Mouse (Mus musculus) kidney, postnatal 0 days (tissue): ENCODE measurements around the gene Arpc4. TPM values are rescaled to one million over a fixed set of nuclear protein-coding genes. Genes with fewer than 3 reads are reported as not detected.

ENCODE experiments used
- ATAC-seq: fragments of 200-750 bp; cut with Nextera tagmentation; replicated peaks from 2 replicates; pipeline ENCODE4 v1.8.0; 2017; ENCODE audit warnings: low read depth, moderate number of reproducible peaks, moderate TSS enrichment, moderate library complexity; ENCODE audit not compliant: low FRiP score
- DNase-seq: peaks from one replicate; pipeline ENCODE4 v3.0.0-alpha.2; 2016; ENCODE audit warnings: low spot score
- H3K27ac ChIP-seq: fragments of 300-500 bp; sonication (generic); 2 replicates; pipeline ENCODE4 v1.5.1; 2014; ENCODE audit warnings: mild to moderate bottlenecking
- H3K27me3 ChIP-seq: fragments of 300-500 bp; sonication (generic); 2 replicates; pipeline ENCODE4 v1.6.1; 2014; ENCODE audit warnings: low read length, mixed read lengths; ENCODE audit not compliant: insufficient read depth
- H3K36me3 ChIP-seq: fragments of 300-500 bp; sonication (generic); 2 replicates; pipeline ENCODE4 v1.6.1; 2014; ENCODE audit warnings: low read length, mixed read lengths; ENCODE audit not compliant: insufficient read depth
- H3K4me1 ChIP-seq: fragments of 300-500 bp; sonication (generic); replicated peaks from 2 replicates; pipeline ENCODE4 v1.6.1; 2014; ENCODE audit warnings: antibody characterized with exemption, low read length, mixed read lengths; ENCODE audit not compliant: insufficient read depth
- H3K4me2 ChIP-seq: fragments of 300-500 bp; sonication (generic); 2 replicates; pipeline ENCODE4 v1.6.1; 2014; ENCODE audit warnings: mild to moderate bottlenecking, low read length, moderate library complexity, mixed read lengths
- H3K4me3 ChIP-seq: fragments of 300-500 bp; sonication (generic); replicated peaks from 2 replicates; pipeline ENCODE4 v1.5.1; 2014; ENCODE audit warnings: low read depth, low read length
- H3K9ac ChIP-seq: fragments of 300-500 bp; sonication (generic); 2 replicates; pipeline ENCODE4 v1.6.1; 2014; ENCODE audit warnings: low read depth, low read length
- H3K9me3 ChIP-seq: fragments of 300-500 bp; sonication (generic); replicated peaks from 2 replicates; pipeline ENCODE4 v1.6.1; 2016; ENCODE audit warnings: low read length, inconsistent platforms, mixed read lengths
- CTCF ChIP-seq: IDR thresholded peaks from 2 replicates; pipeline ENCODE4 v1.5.1; 2016; ENCODE audit warnings: antibody characterized with exemption, low read depth, mild to moderate bottlenecking, moderate library complexity
- WGBS: fragments of 180-500 bp; shearing (Covaris S2); extraction: QIAGEN DNeasy Blood & Tissue Kit; methylation state at CpG from one replicate; pipeline ENCODE4 v1.1.7; 2014; 5-methylcytosine and 5-hydroxymethylcytosine counted together
- polyA plus RNA-seq: library from polyadenylated mRNA; unstranded; fragments of >200 nt; fragmentation: Nextera tagmentation; extraction: Ambion mirVana; gene quantifications from 2 replicates; pipeline ENCODE4 v1.2.1, GENCODE M21; 2015

Gene Arpc4
- polyA plus RNA-seq, 1 experiment from 2014 or later, result 375 TPM

DNA sequence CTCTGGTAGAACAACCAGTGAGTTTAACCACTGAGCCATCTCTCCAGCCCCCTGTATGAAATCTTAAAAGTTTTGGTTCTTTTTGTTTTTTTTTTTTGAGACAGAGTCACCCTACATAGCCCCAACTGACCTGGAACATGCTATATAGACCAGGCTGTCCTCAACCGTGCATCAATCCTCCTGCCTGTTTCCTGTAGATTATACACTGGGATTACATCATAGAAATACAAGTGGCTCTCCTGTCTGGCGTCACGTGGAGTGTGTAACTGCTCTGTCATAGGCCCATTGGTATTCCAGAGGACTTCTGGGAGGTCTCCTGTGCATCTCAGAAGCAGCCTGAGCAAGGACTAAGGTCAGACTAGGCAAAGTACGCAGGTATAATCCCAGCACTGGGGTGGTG lies 45.1 kb downstream of the Arpc4 start:
- no peak overlapping the region for H3K27ac ChIP-seq
- no peak overlapping the region for H3K9ac ChIP-seq
- ATAC-seq, result no peak
- peaks cover 3% of the 10 kb centered on the region for H3K4me1 ChIP-seq
- no peak overlapping the region for H3K4me2 ChIP-seq
- TF ChIP-seq CTCF, result no peak
- H3K4me3 ChIP-seq, result no peak overlapping the region
- WGBS, result 73% methylated on average over 4 of the region's 4 CpGs
- H3K27me3 ChIP-seq, result no peaks in the 10 kb centered on the region
- no peaks in the 10 kb centered on the region for H3K36me3 ChIP-seq
- H3K9me3 ChIP-seq, result no peaks in the 10 kb centered on the region
- DNase-seq, result no peak

DNA sequence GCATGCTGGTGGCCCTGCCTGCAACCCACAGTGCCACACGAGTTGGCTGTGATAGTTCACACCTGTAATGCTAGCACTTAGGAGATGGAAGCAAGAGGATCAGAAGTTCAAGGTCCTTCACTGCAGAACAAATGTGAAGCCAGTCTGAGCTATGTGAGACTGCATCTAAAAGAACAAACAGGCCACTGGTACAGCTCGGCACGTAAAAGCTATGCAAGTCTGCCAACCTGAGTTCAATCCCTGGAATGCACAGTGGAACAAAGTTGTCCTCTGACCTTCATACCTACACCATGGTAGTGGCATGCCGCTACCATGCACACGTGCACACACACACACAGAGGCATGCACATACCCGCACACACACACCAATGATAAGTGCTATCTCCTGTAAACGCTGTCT lies 46.3 kb downstream of the Arpc4 start:
- H3K27ac ChIP-seq, result no peak overlapping the region
- no peaks in the 10 kb centered on the region for H3K9me3 ChIP-seq
- H3K4me2 ChIP-seq, result no peak overlapping the region
- DNase-seq (no peak), ATAC-seq (no peak)
- WGBS, result 81% methylated on average over 7 of the region's 7 CpGs
- H3K4me1 ChIP-seq, result no peaks in the 10 kb centered on the region
- H3K36me3 ChIP-seq, result no peaks in the 10 kb centered on the region
- no peaks in the 10 kb centered on the region for H3K27me3 ChIP-seq
- no peak overlapping the region for H3K9ac ChIP-seq
- no peak for TF ChIP-seq CTCF
- H3K4me3 ChIP-seq, result no peak overlapping the region

GRCm38 (mm10) chr6:113426696-113427095 lies 48.8 kb downstream of the Arpc4 start:
- WGBS, result 92% methylated on average over 4 of the region's 4 CpGs
- Histone ChIP-seq H3K4me2 (no peak overlapping the region), H3K4me3 (no peak overlapping the region), H3K9me3 (no peaks in the 10 kb centered on the region), H3K36me3 (no peaks in the 10 kb centered on the region), H3K27me3 (no peaks in the 10 kb centered on the region), H3K27ac (no peak overlapping the region), H3K4me1 (no peaks in the 10 kb centered on the region), H3K9ac (no peak overlapping the region)
- ATAC-seq (no peak), DNase-seq (no peak)
- TF ChIP-seq CTCF, result no peak

DNA sequence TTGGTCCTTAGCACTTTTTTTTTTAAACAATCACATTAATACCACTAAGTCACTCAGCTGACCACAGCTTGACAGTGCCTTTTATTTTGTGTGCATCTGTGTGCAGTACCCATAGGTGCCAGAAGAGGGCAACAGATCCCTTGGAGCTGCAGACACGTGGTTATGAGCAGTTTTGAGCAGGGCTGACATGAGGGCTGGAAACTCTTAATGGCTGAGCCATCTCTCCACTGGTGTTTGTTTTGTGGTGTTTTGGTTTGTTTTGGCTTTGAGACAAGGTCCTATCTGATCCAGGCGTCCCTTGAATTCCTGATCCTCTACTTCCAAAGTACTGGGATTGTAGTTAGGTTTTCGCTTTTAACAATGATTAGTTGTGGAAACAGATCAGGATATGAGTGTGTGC lies 49.5 kb downstream of the Arpc4 start:
- Histone ChIP-seq H3K27me3 (no peaks in the 10 kb centered on the region), H3K9ac (no peak overlapping the region), H3K4me3 (no peak overlapping the region), H3K4me2 (no peak overlapping the region), H3K4me1 (no peaks in the 10 kb centered on the region), H3K36me3 (no peaks in the 10 kb centered on the region), H3K27ac (no peak overlapping the region), H3K9me3 (no peaks in the 10 kb centered on the region)
- peak; percentile 79 for TF ChIP-seq CTCF
- WGBS, result 56% methylated on average over 3 of the region's 3 CpGs
- peak; percentile 67 for DNase-seq
- ATAC-seq, result no peak

DNA sequence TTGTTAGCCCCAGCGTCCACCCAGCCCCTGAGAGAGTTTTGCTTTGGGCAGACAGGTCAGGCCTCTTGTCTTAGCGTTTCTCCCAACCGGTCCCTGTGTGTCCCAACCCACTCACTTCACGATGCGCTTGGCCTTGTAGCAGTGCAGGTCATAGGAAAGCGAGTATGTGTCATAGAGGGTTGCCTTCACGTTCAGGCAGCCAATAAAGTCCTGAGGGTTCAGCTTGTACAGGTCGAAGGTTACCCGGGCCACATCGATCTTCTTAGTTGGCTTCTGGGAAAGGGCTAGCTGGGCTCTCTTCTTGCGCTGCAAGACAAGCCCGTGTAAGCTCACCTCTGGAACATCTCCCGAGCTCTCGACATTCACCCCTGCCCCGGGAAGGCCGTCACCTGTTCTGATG lies 50.1 kb downstream of the Arpc4 start:
- DNase-seq (no peak), ATAC-seq (no peak)
- Histone ChIP-seq H3K4me1 (no peaks in the 10 kb centered on the region), H3K9ac (no peak overlapping the region), H3K4me3 (no peak overlapping the region), H3K4me2 (no peak overlapping the region), H3K27me3 (no peaks in the 10 kb centered on the region), H3K36me3 (no peaks in the 10 kb centered on the region), H3K9me3 (no peaks in the 10 kb centered on the region), H3K27ac (no peak overlapping the region)
- WGBS, result 86% methylated on average over 16 of the region's 16 CpGs
- no peak for TF ChIP-seq CTCF

DNA sequence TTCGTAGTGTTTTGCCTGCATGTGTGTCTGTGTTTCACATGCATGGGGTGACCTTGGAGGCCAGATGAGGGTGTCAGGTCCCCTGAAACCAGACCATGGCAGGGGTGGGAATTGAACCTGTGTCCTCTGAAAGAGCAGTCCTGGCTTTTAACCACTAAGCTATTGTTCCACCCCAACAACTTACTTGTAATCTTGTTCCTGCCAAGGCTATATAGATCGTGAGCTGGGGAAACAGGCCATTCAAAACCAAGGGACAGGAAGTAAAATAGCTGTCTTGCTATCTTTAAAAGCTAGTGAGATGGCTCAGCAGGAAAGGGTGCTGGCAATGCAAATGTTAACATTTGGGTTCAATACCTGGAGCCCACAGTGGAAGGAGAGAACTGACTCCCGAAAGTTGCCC lies 52.0 kb downstream of the Arpc4 start:
- Histone ChIP-seq H3K27ac (no peak overlapping the region), H3K4me3 (no peak overlapping the region), H3K27me3 (no peaks in the 10 kb centered on the region), H3K9ac (no peak overlapping the region), H3K4me1 (no peaks in the 10 kb centered on the region), H3K9me3 (no peaks in the 10 kb centered on the region), H3K36me3 (no peaks in the 10 kb centered on the region), H3K4me2 (no peak overlapping the region)
- no peak for TF ChIP-seq CTCF
- ATAC-seq (no peak), DNase-seq (no peak)
- 79% methylated on average over 3 of the region's 3 CpGs for WGBS

DNA sequence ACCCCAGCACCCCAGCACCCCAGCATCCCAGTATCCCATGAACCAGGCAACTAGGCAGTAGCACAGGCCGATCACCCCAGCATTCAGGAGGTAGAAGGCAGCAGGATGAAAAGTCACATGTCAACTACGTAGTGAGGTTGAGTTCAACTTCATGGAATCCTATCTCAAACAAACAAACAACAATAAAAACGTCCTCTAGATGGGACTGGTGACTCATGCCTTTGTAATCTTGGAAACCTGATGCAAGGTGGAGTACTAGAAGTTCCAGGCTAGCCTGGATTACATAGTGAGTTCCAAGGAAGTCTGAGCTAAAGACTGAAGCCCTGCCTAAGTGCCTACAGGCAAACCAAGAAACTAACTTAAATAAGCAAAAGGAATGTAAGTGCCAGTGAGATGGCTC lies 52.9 kb downstream of the Arpc4 start:
- H3K9me3 ChIP-seq, result no peaks in the 10 kb centered on the region
- H3K27me3 ChIP-seq, result no peaks in the 10 kb centered on the region
- no peak for TF ChIP-seq CTCF
- H3K27ac ChIP-seq, result no peak overlapping the region
- H3K9ac ChIP-seq, result no peak overlapping the region
- no peak for ATAC-seq
- H3K4me2 ChIP-seq, result no peak overlapping the region
- DNase-seq, result no peak
- H3K4me3 ChIP-seq, result no peak overlapping the region
- no peaks in the 10 kb centered on the region for H3K4me1 ChIP-seq
- WGBS, result 41% methylated on average over 3 of the region's 3 CpGs
- H3K36me3 ChIP-seq, result no peaks in the 10 kb centered on the region
